Mouse (Mus musculus) hematopoietic stem cell, adult 5-6 weeks (primary cell): ENCODE results near the gene Rprd1b. TPM values are rescaled to one million over a fixed set of nuclear protein-coding genes. Genes with fewer than 3 reads are reported as not detected.
A peak's percentile ranks its signal among the peaks of the same experiment; 100 is the strongest.

Experiments
- ATAC-seq, 2 experiments: fragments of 125-278 bp in 1 of 2; replicated peaks in 1 of 2; 2 replicates each; pipeline ENCODE4 v1.8.0; 2016 to 2017; ENCODE audit warnings: inconsistent platforms in 2 of 2, mild to moderate bottlenecking in 2 of 2, moderate number of reproducible peaks in 2 of 2, low read depth in 1 of 2, moderate TSS enrichment in 1 of 2; ENCODE audit not compliant: low FRiP score in 2 of 2, poor library complexity in 2 of 2, severe bottlenecking in 2 of 2, insufficient read depth in 1 of 2, low TSS enrichment in 1 of 2
- total RNA-seq: library from RNA; stranded (forward); fragments of 172-1452, 232-1000 nt; gene quantifications from 2 replicates; pipeline ENCODE4 v1.2.3, GENCODE M21; 2017

Rprd1b gene
- total RNA-seq, 1 experiment from 2014 or later, result 40.9 TPM

GRCm38 (mm10) chr2:158101768-158102167, 73.5 kb downstream of the Rprd1b start:
- no peak for ATAC-seq

GRCm38 (mm10) chr2:158104966-158105365, 76.7 kb downstream of the Rprd1b start:
- no peak for ATAC-seq

GRCm38 (mm10) chr2:158105605-158106004, 77.3 kb downstream of the Rprd1b start:
- ATAC-seq, result no peak

- peak; percentile 69 to 77; a peak in 3 of 4 replicates for ATAC-seq
Measured at GRCm38 (mm10) chr2:158106947-158107587, 78.8 kb downstream of the Rprd1b start.

- peak in 1 of 2 experiments; percentile 31; a peak in 1 of 4 replicates for ATAC-seq
Measured at GRCm38 (mm10) chr2:158109516-158109915, 81.2 kb downstream of the Rprd1b start.

- ATAC-seq, result no peak
Measured at GRCm38 (mm10) chr2:158113591-158114257, 85.4 kb downstream of the Rprd1b start.

GRCm38 (mm10) chr2:158114931-158115330, 86.6 kb downstream of the Rprd1b start:
- ATAC-seq, result no peak

GRCm38 (mm10) chr2:158115838-158116453, 87.6 kb downstream of the Rprd1b start:
- ATAC-seq, result peak; percentile 59 to 70; a peak in 3 of 4 replicates

- no peak for ATAC-seq
Measured at GRCm38 (mm10) chr2:158116653-158117052, 88.4 kb downstream of the Rprd1b start.

- ATAC-seq, result no peak
Measured at GRCm38 (mm10) chr2:158119145-158119544, 90.8 kb downstream of the Rprd1b start.

GRCm38 (mm10) chr2:158120211-158120610, 91.9 kb downstream of the Rprd1b start:
- no peak for ATAC-seq

- ATAC-seq, result no peak
Measured at GRCm38 (mm10) chr2:158120868-158121267, 92.6 kb downstream of the Rprd1b start.

GRCm38 (mm10) chr2:158121645-158122326, 93.5 kb downstream of the Rprd1b start:
- no peak for ATAC-seq

GRCm38 (mm10) chr2:158122814-158123213, 94.5 kb downstream of the Rprd1b start:
- ATAC-seq, result no peak

- ATAC-seq, result no peak
Measured at GRCm38 (mm10) chr2:158127245-158127644, 98.9 kb downstream of the Rprd1b start.

- ATAC-seq, result no peak
Measured at GRCm38 (mm10) chr2:158127872-158128271, 99.6 kb downstream of the Rprd1b start.

- no peak for ATAC-seq
Measured at GRCm38 (mm10) chr2:158128461-158129130, 100.3 kb downstream of the Rprd1b start.
